Mouse (Mus musculus) MEL (cell line): ENCODE data around the gene Ankmy1. TPM values are rescaled to one million over a fixed set of nuclear protein-coding genes. Genes with fewer than 3 reads are reported as not detected.

Source experiments
- DNase-seq: peaks from one replicate; pipeline ENCODE4 v3.0.0; 2011; ENCODE audit warnings: low read depth, low spot score
- H3K27ac ChIP-seq: 2 replicates; pipeline ENCODE4 v1.5.1; 2012; ENCODE audit warnings: low read depth, mild to moderate bottlenecking, control low read depth, low read length, moderate library complexity; ENCODE audit not compliant: control insufficient read depth
- H3K27me3 ChIP-seq, 2 experiments: fragments of 150-350 bp in 1 of 2; sonication (generic) in 1 of 2; 2 replicates each; pipeline ENCODE4 v1.6.1; 2012; ENCODE audit warnings: low read length in 2 of 2, mild to moderate bottlenecking in 2 of 2, improper control_type of control experiment in 1 of 2, moderate library complexity in 1 of 2; ENCODE audit not compliant: insufficient read depth in 2 of 2, control insufficient read depth in 1 of 2
- H3K36me3 ChIP-seq, 2 experiments: 2 replicates each; pipeline ENCODE4 v1.6.1; 2012 to 2014; ENCODE audit warnings: low read length in 2 of 2, improper control_type of control experiment in 1 of 2, inconsistent platforms in 1 of 2, mild to moderate bottlenecking in 1 of 2; ENCODE audit not compliant: insufficient read depth in 2 of 2, control insufficient read depth in 1 of 2
- H3K4me1 ChIP-seq, 2 experiments: fragments of 150-350 bp in 1 of 2; sonication (generic) in 1 of 2; 2 replicates each; pipeline ENCODE4 v1.6.1; 2012; ENCODE audit warnings: low read length in 2 of 2, improper control_type of control experiment in 1 of 2, mild to moderate bottlenecking in 1 of 2; ENCODE audit not compliant: insufficient read depth in 2 of 2, control insufficient read depth in 1 of 2
- H3K4me3 ChIP-seq, 2 experiments: fragments of 150-350 bp in 1 of 2; sonication (generic) in 1 of 2; 2 replicates each; pipeline ENCODE4 v1.5.1; 2012; ENCODE audit warnings: low read depth in 2 of 2, low read length in 2 of 2, mild to moderate bottlenecking in 2 of 2, moderate library complexity in 2 of 2, control low read depth in 1 of 2, improper control_type of control experiment in 1 of 2; ENCODE audit not compliant: control insufficient read depth in 1 of 2, insufficient read depth in 1 of 2
- H3K79me2 ChIP-seq: 2 replicates; pipeline ENCODE4 v1.6.1; 2012; ENCODE audit warnings: mild to moderate bottlenecking, low read length, moderate library complexity; ENCODE audit not compliant: control insufficient read depth, poor library complexity, insufficient read depth
- H3K9ac ChIP-seq: 2 replicates; pipeline ENCODE4 v1.6.1; 2012; ENCODE audit warnings: low read depth, mild to moderate bottlenecking, control low read depth, low read length, moderate library complexity; ENCODE audit not compliant: control insufficient read depth, poor library complexity, severe bottlenecking
- H3K9me3 ChIP-seq: fragments of 150-350 bp; sonication (generic); replicated peaks from 2 replicates; pipeline ENCODE4 v1.6.1; 2012; ENCODE audit warnings: mild to moderate bottlenecking, low read length, improper control_type of control experiment, moderate library complexity; ENCODE audit not compliant: insufficient read depth
- CHD1 ChIP-seq: IDR thresholded peaks from 2 replicates; pipeline ENCODE4 v1.6.1; 2012; ENCODE audit warnings: low read depth, mild to moderate bottlenecking, inconsistent platforms, low read length, improper control_type of control experiment
- E2F4 ChIP-seq: IDR thresholded peaks from 2 replicates; pipeline ENCODE4 v1.6.1; 2011; ENCODE audit warnings: low read depth, low read length, improper control_type of control experiment, borderline replicate concordance
- EP300 ChIP-seq, 2 experiments: IDR thresholded peaks; 2 replicates each; pipeline ENCODE4 v1.6.1; 2011; ENCODE audit warnings: improper control_type of control experiment in 2 of 2, low read length in 2 of 2, low read depth in 1 of 2, mild to moderate bottlenecking in 1 of 2
- ETS1 ChIP-seq: IDR thresholded peaks from 2 replicates; pipeline ENCODE4 v1.6.1; 2012; ENCODE audit warnings: low read depth, mild to moderate bottlenecking, inconsistent platforms, low read length, improper control_type of control experiment, moderate library complexity
- JUND ChIP-seq: IDR thresholded peaks from 2 replicates; pipeline ENCODE4 v1.6.1; 2011; ENCODE audit warnings: low read depth, mild to moderate bottlenecking, improper control_type of control experiment, low read length
- KAT2A ChIP-seq: conservative IDR thresholded peaks from 2 replicates; pipeline ENCODE4 v1.6.1; 2012; ENCODE audit warnings: low read depth, low read length, improper control_type of control experiment, inconsistent platforms
- MAX ChIP-seq: IDR thresholded peaks from 2 replicates; pipeline ENCODE4 v1.6.1; 2011; ENCODE audit warnings: low read length, improper control_type of control experiment
- MAZ ChIP-seq: IDR thresholded peaks from 2 replicates; pipeline ENCODE4 v1.6.1; 2012; ENCODE audit warnings: low read depth, mild to moderate bottlenecking, inconsistent platforms, low read length, improper control_type of control experiment
- MXI1 ChIP-seq: IDR thresholded peaks from 2 replicates; pipeline ENCODE4 v1.6.1; 2011; ENCODE audit warnings: mild to moderate bottlenecking, low read depth, low read length, improper control_type of control experiment
- MYC ChIP-seq: IDR thresholded peaks from 2 replicates; pipeline ENCODE4 v1.6.1; 2011; ENCODE audit warnings: low read depth, mild to moderate bottlenecking, low read length, improper control_type of control experiment, moderate library complexity
- NRF1 ChIP-seq: IDR thresholded peaks from 2 replicates; pipeline ENCODE4 v1.6.1; 2014; ENCODE audit warnings: low read depth, mild to moderate bottlenecking, inconsistent platforms, low read length, improper control_type of control experiment, moderate library complexity; ENCODE audit not compliant: poor library complexity, insufficient read depth, severe bottlenecking
- POLR2A ChIP-seq, 2 experiments: IDR thresholded peaks; 2 replicates each; pipeline ENCODE4 v1.6.1; 2011 to 2012; ENCODE audit warnings: low read length in 2 of 2, mild to moderate bottlenecking in 2 of 2, control low read depth in 1 of 2, improper control_type of control experiment in 1 of 2, low read depth in 1 of 2, moderate library complexity in 1 of 2; ENCODE audit not compliant: control insufficient read depth in 1 of 2, insufficient read depth in 1 of 2, poor library complexity in 1 of 2
- POLR2AphosphoS2 ChIP-seq: IDR thresholded peaks from 2 replicates; pipeline ENCODE4 v1.6.1; 2011; ENCODE audit warnings: low read length, improper control_type of control experiment
- RAD21 ChIP-seq: IDR thresholded peaks from 2 replicates; pipeline ENCODE4 v1.6.1; 2011; ENCODE audit warnings: mild to moderate bottlenecking, low read depth, low read length, improper control_type of control experiment
- RCOR1 ChIP-seq: IDR thresholded peaks from 2 replicates; pipeline ENCODE4 v1.6.1; 2012; ENCODE audit warnings: low read depth, mild to moderate bottlenecking, inconsistent platforms, low read length, improper control_type of control experiment
- SMC3 ChIP-seq: IDR thresholded peaks from 2 replicates; pipeline ENCODE4 v1.6.1; 2011; ENCODE audit warnings: low read depth, low read length, improper control_type of control experiment
- TAL1 ChIP-seq: IDR thresholded peaks from 2 replicates; pipeline ENCODE4 v1.6.1; 2012; ENCODE audit warnings: mild to moderate bottlenecking, inconsistent platforms, low read length, moderate library complexity, mixed read lengths
- TCF12 ChIP-seq: IDR thresholded peaks from 2 replicates; pipeline ENCODE4 v1.6.1; 2014; ENCODE audit warnings: low read depth, mild to moderate bottlenecking, inconsistent platforms, low read length, improper control_type of control experiment, moderate library complexity
- UBTF ChIP-seq: IDR thresholded peaks from 2 replicates; pipeline ENCODE4 v1.6.1; 2012; ENCODE audit warnings: low read depth, mild to moderate bottlenecking, inconsistent platforms, low read length, improper control_type of control experiment, moderate library complexity, borderline replicate concordance; ENCODE audit not compliant: insufficient read depth
- USF2 ChIP-seq, 2 experiments: IDR thresholded peaks; 2 replicates each; pipeline ENCODE4 v1.6.1; 2011 to 2012; ENCODE audit warnings: improper control_type of control experiment in 2 of 2, low read length in 2 of 2, borderline replicate concordance in 1 of 2, inconsistent platforms in 1 of 2, low read depth in 1 of 2, mild to moderate bottlenecking in 1 of 2; ENCODE audit not compliant: insufficient read depth in 1 of 2
- ZKSCAN1 ChIP-seq: IDR thresholded peaks from 2 replicates; pipeline ENCODE4 v1.6.1; 2012; ENCODE audit warnings: low read depth, mild to moderate bottlenecking, inconsistent platforms, low read length, improper control_type of control experiment, moderate library complexity
- ZNF384 ChIP-seq: IDR thresholded peaks from 2 replicates; pipeline ENCODE4 v1.6.1; 2012; ENCODE audit warnings: low read depth, mild to moderate bottlenecking, inconsistent platforms, low read length, improper control_type of control experiment
- polyA plus RNA-seq, 2 experiments: library from polyadenylated mRNA; stranded (reverse) in 1 of 2; unstranded in 1 of 2; fragments of >175 nt in 1 of 2; fragments of >200 nt in 1 of 2; gene quantifications; 2 replicates each; pipeline versions ENCODE4 v1.2.1 to v1.2.4; 2012; ENCODE audit warnings: low replicate concordance in 2 of 2, low read depth in 1 of 2; ENCODE audit not compliant: insufficient read length in 2 of 2, insufficient read depth in 1 of 2, missing spikeins in 1 of 2
- total RNA-seq: library from RNA; depleted of rRNA; stranded (reverse); fragments of 300-350 nt; gene quantifications from 2 replicates; pipeline ENCODE4 v1.2.3, GENCODE M21; 2012

Gene Ankmy1
- total and polyA plus RNA-seq, 3 experiments, result 0.08 TPM; not detected in 2

- TF ChIP-seq ETS1, result no peak
- TF ChIP-seq EP300 (IDR thresholded peaks at IDR 0.05; ENCODE audit: low read depth in 1 of 2, low read length in 2 of 2), result no peak
- DNase-seq, result no peak
- Histone ChIP-seq H3K9ac (no peak overlapping the region), H3K4me1 (no peaks in the 10 kb centered on the region), H3K27ac (no peak overlapping the region), H3K36me3 (no peaks in the 10 kb centered on the region), H3K9me3 (no peaks in the 10 kb centered on the region), H3K79me2 (no peaks in the 10 kb centered on the region), H3K27me3 (no peaks in the 10 kb centered on the region), H3K4me3 (no peak overlapping the region)
Observed at GRCm38 (mm10) chr1:92841427-92841826, 61.3 kb downstream of the Ankmy1 start.

- H3K27ac ChIP-seq, result no peak overlapping the region
- DNase-seq, result no peak
- H3K4me3 ChIP-seq, result no peak overlapping the region
- no peaks in the 10 kb centered on the region for H3K9me3 ChIP-seq
- no peaks in the 10 kb centered on the region for H3K36me3 ChIP-seq
- H3K79me2 ChIP-seq, result no peaks in the 10 kb centered on the region
- H3K4me1 ChIP-seq, result no peaks in the 10 kb centered on the region
- TF ChIP-seq ZKSCAN1 (0 out of 2 replicates have a peak, but pooled peaks have one; percentile 48), ZNF384 (no peak), ETS1 (no peak), UBTF (no peak), POLR2A (IDR thresholded peaks at IDR 0.05; ENCODE audit: control insufficient read depth in 1 of 2, insufficient read depth in 1 of 2, low read depth in 1 of 2, low read length in 2 of 2, poor library complexity in 1 of 2) (no peak), POLR2AphosphoS2 (no peak)
- no peak overlapping the region for H3K9ac ChIP-seq
- H3K27me3 ChIP-seq, result no peaks in the 10 kb centered on the region
Observed at GRCm38 (mm10) chr1:92840231-92840890, 62.3 kb downstream of the Ankmy1 start.

- Histone ChIP-seq H3K4me3 (no peak overlapping the region), H3K36me3 (no peaks in the 10 kb centered on the region), H3K9me3 (no peaks in the 10 kb centered on the region), H3K79me2 (no peaks in the 10 kb centered on the region), H3K9ac (no peak overlapping the region), H3K4me1 (no peaks in the 10 kb centered on the region), H3K27ac (no peak overlapping the region), H3K27me3 (no peaks in the 10 kb centered on the region)
- TF ChIP-seq RAD21 (no peak), MAZ (no peak), POLR2AphosphoS2 (no peak), E2F4 (no peak), JUND (no peak), MAX (no peak), ZNF384 (no peak), TCF12 (no peak), MXI1 (no peak), RCOR1 (no peak), CHD1 (no peak), TAL1 (no peak), SMC3 (no peak), NRF1 (no peak), MYC (no peak), KAT2A (no peak), USF2 (IDR thresholded peaks at IDR 0.05; ENCODE audit: borderline replicate concordance in 1 of 2, insufficient read depth in 1 of 2, low read depth in 1 of 2, low read length in 2 of 2) (no peak)
- no peak for DNase-seq
Observed at GRCm38 (mm10) chr1:92839211-92839610, 63.5 kb downstream of the Ankmy1 start.
